Mouse (Mus musculus) forebrain, postnatal 0 days (tissue): ENCODE data around the gene Nprl3. TPM values are rescaled to one million over a fixed set of nuclear protein-coding genes. Genes with fewer than 3 reads are reported as not detected.
A peak's percentile ranks its signal among the peaks of the same experiment; 100 is the strongest.

Source experiments
- ATAC-seq: fragments of 200-750 bp; cut with Nextera tagmentation; 2 replicates; pipeline ENCODE4 v1.8.0; 2017; ENCODE audit warnings: mild to moderate bottlenecking, moderate library complexity
- DNase-seq: peaks from one replicate; pipeline ENCODE4 v3.0.0-alpha.2; 2015
- H3K27ac ChIP-seq: fragments of 300-500 bp; sonication (generic); 2 replicates; pipeline ENCODE4 v1.5.1; 2014; ENCODE audit warnings: low read depth, mild to moderate bottlenecking, antibody characterized with exemption, low read length, moderate library complexity, mixed read lengths
- H3K27me3 ChIP-seq: fragments of 300-500 bp; sonication (generic); 2 replicates; pipeline ENCODE4 v1.6.1; 2014; ENCODE audit warnings: mild to moderate bottlenecking, low read length, mixed read lengths; ENCODE audit not compliant: insufficient read depth
- H3K36me3 ChIP-seq: fragments of 300-500 bp; sonication (generic); 2 replicates; pipeline ENCODE4 v1.6.1; 2014; ENCODE audit warnings: mild to moderate bottlenecking, moderate library complexity; ENCODE audit not compliant: insufficient read depth
- H3K4me1 ChIP-seq: fragments of 300-500 bp; sonication (generic); 2 replicates; pipeline ENCODE4 v1.6.1; 2014; ENCODE audit warnings: antibody characterized with exemption; ENCODE audit not compliant: insufficient read depth
- H3K4me2 ChIP-seq: fragments of 300-500 bp; sonication (generic); 2 replicates; pipeline ENCODE4 v1.6.1; 2014; ENCODE audit warnings: low read depth, mild to moderate bottlenecking, moderate library complexity
- H3K4me3 ChIP-seq: fragments of 300-500 bp; sonication (generic); 2 replicates; pipeline ENCODE4 v1.5.1; 2014; ENCODE audit warnings: low read depth, low read length, mixed read lengths
- H3K9ac ChIP-seq: fragments of 300-500 bp; sonication (generic); 2 replicates; pipeline ENCODE4 v1.6.1; 2014; ENCODE audit warnings: mild to moderate bottlenecking
- H3K9me3 ChIP-seq: fragments of 300-500 bp; sonication (generic); 2 replicates; pipeline ENCODE4 v1.6.1; 2016; ENCODE audit warnings: low read length
- CTCF ChIP-seq: sonication (generic); IDR thresholded peaks from 2 replicates; pipeline ENCODE4 v1.5.1; 2016; ENCODE audit warnings: antibody characterized with exemption, control low read depth, low read depth
- WGBS: fragments of 180-500 bp; shearing (Covaris S2); extraction: QIAGEN DNeasy Blood & Tissue Kit; methylation state at CpG from one replicate; pipeline ENCODE4 v1.1.7; 2014; 5-methylcytosine and 5-hydroxymethylcytosine counted together
- polyA plus RNA-seq: library from polyadenylated mRNA; unstranded; fragments of >200 nt; fragmentation: Nextera tagmentation; extraction: Ambion mirVana; gene quantifications from 2 replicates; pipeline ENCODE4 v1.2.1, GENCODE M21; 2015
- total RNA-seq: library from RNA; depleted of rRNA; stranded (reverse); fragments of >200 nt; gene quantifications from 2 replicates; pipeline ENCODE4 v1.2.3, GENCODE M21; 2014

The Nprl3 gene
- total and polyA plus RNA-seq, 2 experiments from 2014 or later, result 38.1 to 51.9 TPM

DNA sequence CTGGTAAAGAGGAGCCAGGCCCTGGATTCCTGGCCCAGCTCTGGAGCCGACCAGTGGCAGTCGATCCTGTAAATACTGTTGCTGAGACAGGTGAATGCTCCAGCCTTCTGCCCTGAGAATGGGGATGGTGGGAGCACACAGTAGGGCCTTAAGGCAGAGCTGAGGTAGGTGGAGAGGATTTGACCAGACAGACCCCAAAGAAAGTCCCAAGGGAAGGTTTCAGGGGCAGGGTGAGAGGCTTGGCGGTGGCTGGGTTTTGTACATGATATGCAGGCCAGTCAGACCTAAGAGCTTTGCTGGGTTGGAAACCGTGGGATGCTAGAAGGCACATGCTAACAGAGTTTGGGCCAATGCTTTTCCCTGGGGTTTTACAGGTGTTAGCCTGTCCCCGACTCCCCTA, 72.9 kb downstream of the Nprl3 start:
- no peaks in the 10 kb centered on the region for H3K36me3 ChIP-seq
- no peak for TF ChIP-seq CTCF
- no peaks in the 10 kb centered on the region for H3K4me1 ChIP-seq
- H3K27me3 ChIP-seq, result no peaks in the 10 kb centered on the region
- no peak overlapping the region for H3K27ac ChIP-seq
- 85% methylated on average over 5 of the region's 5 CpGs for WGBS
- ATAC-seq (no peak), DNase-seq (no peak)
- no peak overlapping the region for H3K4me2 ChIP-seq
- H3K9ac ChIP-seq, result no peak overlapping the region
- H3K4me3 ChIP-seq, result no peak overlapping the region
- H3K9me3 ChIP-seq, result no peaks in the 10 kb centered on the region

DNA sequence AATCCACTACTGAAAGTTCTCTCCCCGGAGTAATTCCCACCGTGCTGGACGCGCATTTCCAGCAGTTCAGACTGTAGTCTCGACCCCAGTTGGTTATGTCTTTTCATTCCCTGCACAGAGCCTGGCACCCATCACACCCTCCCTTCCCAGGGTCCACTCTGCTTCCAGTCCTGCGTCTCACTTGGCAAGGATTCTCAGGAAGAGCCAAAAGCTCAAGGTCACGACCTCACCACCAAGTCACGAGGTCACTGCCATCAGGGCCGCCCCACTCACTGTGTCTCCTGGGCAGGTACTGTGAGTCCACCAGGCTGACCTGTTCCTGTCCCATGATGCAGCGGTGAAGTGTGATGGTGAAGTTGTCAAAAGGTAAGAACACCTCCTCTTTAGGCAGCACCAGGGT, 73.4 kb downstream of the Nprl3 start:
- ATAC-seq (no peak), DNase-seq (no peak)
- H3K27ac ChIP-seq, result no peak overlapping the region
- no peak overlapping the region for H3K9ac ChIP-seq
- no peaks in the 10 kb centered on the region for H3K27me3 ChIP-seq
- no peaks in the 10 kb centered on the region for H3K36me3 ChIP-seq
- WGBS, result 88% methylated on average over 10 of the region's 10 CpGs
- H3K4me2 ChIP-seq, result no peak overlapping the region
- TF ChIP-seq CTCF, result no peak
- H3K4me1 ChIP-seq, result no peaks in the 10 kb centered on the region
- no peak overlapping the region for H3K4me3 ChIP-seq
- no peaks in the 10 kb centered on the region for H3K9me3 ChIP-seq

DNA sequence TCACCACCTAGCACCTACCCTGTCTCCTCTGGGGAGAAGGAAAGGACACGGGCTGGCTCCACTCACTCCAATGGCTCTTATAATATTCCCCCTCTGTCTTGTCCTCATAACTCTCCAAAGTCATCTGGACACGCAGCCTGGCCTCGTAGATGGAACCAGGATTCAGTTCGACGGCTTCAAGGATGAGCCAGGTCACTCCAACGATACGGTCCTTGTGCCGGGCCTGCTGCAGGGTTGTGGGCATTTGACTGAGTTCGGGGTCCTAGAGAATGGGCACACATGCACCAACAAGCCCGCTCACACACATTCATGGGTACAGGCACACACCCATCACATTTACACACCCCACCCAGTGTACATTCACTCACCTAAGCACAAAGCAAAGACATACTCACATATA, 74.4 kb downstream of the Nprl3 start:
- H3K27me3 ChIP-seq, result no peaks in the 10 kb centered on the region
- no peak for TF ChIP-seq CTCF
- WGBS, result 91% methylated on average over 10 of the region's 10 CpGs
- no peak overlapping the region for H3K4me2 ChIP-seq
- no peak for DNase-seq
- H3K9me3 ChIP-seq, result no peaks in the 10 kb centered on the region
- no peak overlapping the region for H3K4me3 ChIP-seq
- H3K27ac ChIP-seq, result no peak overlapping the region
- no peaks in the 10 kb centered on the region for H3K36me3 ChIP-seq
- ATAC-seq, result no peak
- H3K9ac ChIP-seq, result no peak overlapping the region
- H3K4me1 ChIP-seq, result no peaks in the 10 kb centered on the region

DNA sequence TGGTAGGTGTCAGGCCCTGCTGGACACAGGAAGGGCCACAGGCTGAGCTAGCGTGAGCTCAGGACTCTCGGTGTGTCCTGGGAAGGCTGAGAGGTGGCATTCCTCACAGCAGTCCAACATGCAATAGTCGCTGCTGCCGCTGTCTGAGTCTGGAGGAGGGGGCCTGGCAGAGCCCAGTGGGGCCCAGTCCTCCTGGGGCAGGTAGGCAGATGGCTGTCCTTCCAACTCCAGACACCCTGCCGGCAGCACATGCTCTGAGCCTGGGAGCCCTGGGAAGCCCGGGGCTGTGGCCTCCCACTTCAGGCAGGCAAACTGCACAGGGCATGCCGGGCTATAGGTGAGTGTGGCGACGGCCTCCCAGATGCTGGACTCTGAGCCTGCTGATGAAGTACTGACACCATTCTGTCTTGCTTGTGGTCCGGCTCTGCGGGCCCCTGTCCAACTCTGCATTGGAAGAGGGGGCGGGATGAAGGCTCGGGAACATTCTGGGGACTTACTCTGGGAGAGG, 76.8 kb downstream of the Nprl3 start:
- no peak for TF ChIP-seq CTCF
- Histone ChIP-seq H3K4me1 (no peaks in the 10 kb centered on the region), H3K27me3 (no peaks in the 10 kb centered on the region), H3K27ac (no peak overlapping the region), H3K9me3 (no peaks in the 10 kb centered on the region), H3K4me2 (no peak overlapping the region), H3K9ac (no peak overlapping the region), H3K4me3 (no peak overlapping the region), H3K36me3 (no peaks in the 10 kb centered on the region)
- DNase-seq, result no peak
- WGBS, result 82% methylated on average over 13 of the region's 13 CpGs
- ATAC-seq, result no peak

DNA sequence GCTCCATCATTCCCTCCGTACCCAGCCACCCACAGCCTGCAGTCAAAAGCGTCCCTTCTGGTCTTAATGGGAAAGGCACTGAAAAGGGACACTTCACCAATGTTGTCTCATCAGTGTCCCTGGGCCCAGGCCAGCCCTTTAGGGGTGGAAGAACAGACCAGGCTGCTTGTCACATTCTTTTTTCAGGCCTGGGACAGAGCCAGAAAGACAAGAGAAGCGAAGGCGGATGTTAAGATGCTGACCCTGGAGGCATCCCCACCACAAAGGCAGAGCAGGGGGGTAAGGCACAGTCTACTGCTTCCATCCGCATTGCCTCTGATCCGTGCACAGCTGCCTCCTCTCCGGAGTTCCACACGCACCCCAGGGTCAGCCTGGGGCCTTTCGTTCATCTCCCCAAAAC, 77.4 kb downstream of the Nprl3 start:
- Histone ChIP-seq H3K9me3 (no peaks in the 10 kb centered on the region), H3K27ac (no peak overlapping the region), H3K4me1 (no peaks in the 10 kb centered on the region), H3K9ac (no peak overlapping the region), H3K27me3 (no peaks in the 10 kb centered on the region), H3K4me2 (no peak overlapping the region), H3K4me3 (no peak overlapping the region), H3K36me3 (no peaks in the 10 kb centered on the region)
- ATAC-seq (no peak), DNase-seq (no peak)
- TF ChIP-seq CTCF, result no peak
- WGBS, result 81% methylated on average over 9 of the region's 9 CpGs

DNA sequence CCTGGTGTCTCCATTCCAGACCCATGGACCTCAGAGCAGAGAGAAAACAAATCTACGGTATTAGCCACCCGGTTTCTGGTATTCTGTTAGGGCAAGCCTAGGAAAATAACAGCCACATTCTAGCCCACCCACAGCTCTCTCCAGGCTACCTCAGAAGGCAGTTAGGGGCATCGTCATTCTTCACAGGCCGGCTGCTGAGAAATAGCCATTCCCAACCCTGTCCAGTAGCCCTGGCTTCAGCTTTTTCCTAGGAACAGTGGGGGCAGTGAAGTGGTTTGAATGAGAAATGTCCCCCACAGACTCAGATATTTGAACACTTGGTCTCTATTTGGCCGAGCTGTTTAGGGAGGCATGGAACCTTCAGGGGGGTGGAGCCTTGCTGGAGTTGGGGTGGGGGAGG, 78.1 kb downstream of the Nprl3 start:
- H3K27me3 ChIP-seq, result no peaks in the 10 kb centered on the region
- TF ChIP-seq CTCF, result no peak
- ATAC-seq, result no peak
- H3K9me3 ChIP-seq, result no peaks in the 10 kb centered on the region
- 60% methylated on average over 5 of the region's 5 CpGs for WGBS
- no peak for DNase-seq
- no peak overlapping the region for H3K4me3 ChIP-seq
- no peaks in the 10 kb centered on the region for H3K4me1 ChIP-seq
- no peaks in the 10 kb centered on the region for H3K36me3 ChIP-seq
- no peak overlapping the region for H3K9ac ChIP-seq
- no peak overlapping the region for H3K4me2 ChIP-seq
- H3K27ac ChIP-seq, result no peak overlapping the region

DNA sequence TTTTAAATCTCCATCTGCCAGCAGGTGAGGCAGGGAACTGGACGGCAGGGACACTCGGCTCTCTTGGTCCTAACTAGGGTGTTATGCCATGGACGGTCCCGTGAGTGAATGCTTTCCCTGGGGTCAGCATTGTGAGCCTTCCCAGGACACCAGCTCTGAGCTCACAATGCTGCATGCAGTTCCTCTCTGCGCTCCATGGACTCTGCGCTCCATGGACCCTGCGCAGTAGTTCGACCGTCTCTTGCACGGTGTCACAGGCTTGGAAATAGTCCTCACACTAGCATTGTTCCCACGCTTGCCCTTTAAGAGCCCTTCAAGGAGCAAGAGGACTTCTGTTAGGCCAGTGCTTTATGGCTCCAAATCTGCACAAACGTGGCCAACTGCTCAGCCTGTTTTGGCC, 78.6 kb downstream of the Nprl3 start:
- no peaks in the 10 kb centered on the region for H3K36me3 ChIP-seq
- WGBS, result 85% methylated on average over 12 of the region's 12 CpGs
- H3K27ac ChIP-seq, result no peak overlapping the region
- DNase-seq (no peak), ATAC-seq (no peak)
- no peak for TF ChIP-seq CTCF
- H3K4me1 ChIP-seq, result no peaks in the 10 kb centered on the region
- no peaks in the 10 kb centered on the region for H3K27me3 ChIP-seq
- no peak overlapping the region for H3K4me3 ChIP-seq
- no peaks in the 10 kb centered on the region for H3K9me3 ChIP-seq
- H3K4me2 ChIP-seq, result no peak overlapping the region
- H3K9ac ChIP-seq, result no peak overlapping the region

DNA sequence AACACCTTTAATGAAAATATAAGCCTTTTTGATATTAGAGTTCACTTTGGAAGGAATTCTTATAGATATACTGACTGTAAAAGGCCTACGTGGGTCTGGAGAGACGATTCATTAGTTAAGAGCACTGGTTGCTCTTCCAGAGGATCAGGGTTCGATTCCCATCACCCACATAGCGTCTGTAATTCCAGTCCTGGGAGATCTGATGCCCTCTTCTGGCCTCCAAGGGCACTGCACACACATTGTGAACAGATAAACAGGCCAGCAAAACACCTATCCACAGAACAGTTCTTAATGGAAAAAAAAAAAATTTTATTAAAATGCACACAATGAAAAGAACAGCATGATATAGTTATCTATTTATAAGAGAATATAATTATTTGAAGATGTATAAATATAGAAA, 80.3 kb downstream of the Nprl3 start:
- Histone ChIP-seq H3K27me3 (no peaks in the 10 kb centered on the region), H3K36me3 (no peaks in the 10 kb centered on the region), H3K4me1 (no peaks in the 10 kb centered on the region), H3K4me2 (no peak overlapping the region), H3K9me3 (no peaks in the 10 kb centered on the region), H3K9ac (no peak overlapping the region), H3K27ac (no peak overlapping the region), H3K4me3 (no peak overlapping the region)
- 0 out of 2 replicates have a peak, but pooled peaks have one; percentile 17 for TF ChIP-seq CTCF
- 89% methylated on average over 4 of the region's 4 CpGs for WGBS
- DNase-seq, result no peak
- ATAC-seq, result no peak
